Mouse (Mus musculus): ENCODE measurements at regions not wholly inside any gene's neighbourhood (a gene's known extent, or its start where the extent isn't known, plus 50 kb on each side); places are given as distances from the start of the nearest gene placed in this dataset.

DNA sequence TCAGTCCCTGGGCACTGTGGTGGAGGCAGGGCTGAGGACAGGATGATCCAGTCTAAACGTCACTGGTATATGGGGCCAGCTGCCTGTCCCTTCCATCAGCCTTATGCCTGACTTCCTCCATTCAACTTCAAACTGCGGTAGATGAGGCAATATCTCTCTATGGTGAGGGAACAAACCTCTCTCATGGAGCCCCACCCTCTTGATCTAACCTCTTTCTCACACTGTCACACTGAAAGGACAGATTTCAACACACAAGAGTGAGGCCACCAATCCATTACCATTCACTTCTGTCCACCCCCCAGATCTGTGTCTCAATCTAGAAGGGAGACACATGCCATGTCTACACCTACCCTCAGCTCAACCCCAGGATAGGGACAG is 92.5 kb upstream of the Smad3 start:
- no peak for DNase-seq (ENCODE audit: low spot score in 2 of 2)

- no peak for DNase-seq (ENCODE audit: low spot score in 2 of 2)
These were observed 91.9 kb upstream of the Smad3 start for GRCm38 (mm10) chr9:63849564-63850315.

DNA sequence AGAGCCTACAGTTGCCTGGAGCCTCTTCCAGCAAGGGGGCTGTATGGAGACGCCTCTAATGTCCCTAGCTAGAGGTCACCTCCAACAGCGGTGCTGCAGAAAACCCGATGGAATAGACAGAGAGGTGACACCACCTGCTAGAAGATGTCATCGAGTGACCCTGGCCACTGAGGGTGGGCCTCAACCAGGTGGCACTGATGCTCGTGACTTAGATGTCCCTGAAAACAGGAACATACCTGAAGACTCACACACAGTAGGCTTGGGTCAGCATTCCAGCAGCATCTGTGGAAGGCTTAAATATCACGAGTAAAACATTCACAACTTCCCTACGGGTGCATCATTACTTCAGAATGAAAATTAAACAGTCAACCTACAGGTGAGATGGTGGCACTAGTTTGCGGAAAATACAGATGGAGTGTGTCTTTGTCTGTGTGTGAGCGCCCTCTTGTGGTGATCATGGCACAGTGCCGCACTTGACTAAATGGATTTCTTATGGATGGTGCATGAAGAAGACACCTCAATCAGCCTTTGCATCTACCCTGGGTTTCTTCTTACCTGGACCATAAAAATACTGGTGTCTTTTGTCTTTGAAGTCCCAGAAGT is 86.2 kb upstream of the Smad3 start:
- peak in 1 of 2 experiments; percentile 72 for DNase-seq (ENCODE audit: low spot score in 2 of 2)

DNA sequence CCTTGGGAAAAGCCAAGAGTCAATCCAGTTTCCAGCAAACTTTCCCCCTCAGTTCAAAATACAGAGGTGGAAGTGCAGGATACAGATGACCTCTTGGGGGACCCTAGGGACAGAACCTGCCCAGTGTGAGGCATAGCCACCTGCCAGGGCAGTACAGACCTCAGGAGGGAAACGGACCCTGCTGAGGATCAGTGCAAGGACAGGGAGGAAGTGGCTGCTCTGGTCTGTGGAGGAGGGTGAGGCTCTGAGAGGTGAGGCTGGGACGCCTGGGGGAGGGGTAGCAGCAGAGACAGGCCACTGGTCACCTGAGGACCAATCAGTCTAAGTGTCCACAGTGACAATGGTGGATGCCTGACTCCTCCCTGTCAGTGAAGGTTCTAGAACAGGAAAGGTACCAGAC is 85.6 kb upstream of the Smad3 start:
- DNase-seq (ENCODE audit: low spot score in 2 of 2), result no peak

GRCm38 (mm10) chr9:63841102-63841501 is 83.3 kb upstream of the Smad3 start:
- no peak for DNase-seq (ENCODE audit: low spot score in 2 of 2)

- no peak for DNase-seq (ENCODE audit: low spot score in 2 of 2)
These were observed 81.4 kb upstream of the Smad3 start for GRCm38 (mm10) chr9:63838996-63839772.

GRCm38 (mm10) chr9:63837552-63837951 is 79.8 kb upstream of the Smad3 start:
- DNase-seq (ENCODE audit: low spot score in 2 of 2), result no peak

DNA sequence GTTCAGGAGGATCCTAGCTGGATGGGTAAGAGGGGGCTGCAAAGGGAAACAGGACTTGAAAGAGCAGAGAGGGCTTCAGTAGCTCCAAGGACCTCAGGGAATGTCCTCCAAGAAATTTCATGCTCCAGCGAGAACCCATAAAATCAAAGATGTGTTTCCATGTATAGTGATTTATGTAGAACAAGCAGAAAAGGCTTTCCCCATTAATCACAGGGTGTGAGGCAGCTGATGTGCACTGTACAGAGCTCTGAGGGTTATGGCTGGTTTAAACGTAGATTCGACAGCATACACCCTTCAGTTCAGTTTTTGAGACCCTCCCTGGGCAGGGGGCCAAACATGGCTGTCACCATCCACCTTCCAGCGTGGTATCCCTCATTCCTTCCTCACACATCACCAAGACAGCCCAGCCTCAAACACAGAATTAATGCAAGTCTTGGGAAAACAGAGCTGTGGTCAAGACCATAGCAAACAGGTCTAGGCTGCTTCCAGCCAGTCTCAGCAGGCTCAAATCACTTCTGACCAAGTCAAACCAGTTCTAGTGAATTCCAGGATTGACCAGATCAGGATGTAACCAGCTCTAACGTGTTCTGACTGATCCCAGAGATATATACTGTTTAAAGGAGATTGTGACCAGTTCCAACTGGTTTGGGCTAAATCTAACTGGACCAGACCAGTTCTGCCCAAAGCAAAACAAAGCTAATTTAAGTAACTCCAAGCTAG is 78.9 kb upstream of the Smad3 start:
- DNase-seq (ENCODE audit: low spot score in 2 of 2), result no peak

DNA sequence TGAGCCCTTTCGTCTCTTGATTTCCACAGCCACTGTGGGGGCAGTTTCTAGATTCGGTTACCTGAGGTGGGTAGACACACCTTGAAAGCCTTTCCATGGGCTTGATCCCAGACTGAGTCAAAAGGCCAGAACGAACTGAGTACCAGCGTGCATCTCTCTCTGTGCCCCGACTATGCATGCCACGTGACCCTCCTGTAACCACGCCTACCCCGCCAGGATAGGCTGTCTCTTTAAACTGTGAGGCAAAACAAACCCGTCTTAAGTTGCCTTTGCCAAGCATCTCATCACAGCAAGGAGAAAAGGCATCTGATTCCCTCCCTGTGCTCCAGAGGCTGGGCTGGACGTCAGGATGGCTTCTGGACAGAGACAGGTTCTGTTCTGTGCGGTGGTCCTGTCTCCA is 78.2 kb upstream of the Smad3 start:
- DNase-seq (ENCODE audit: low spot score in 2 of 2), result no peak

DNA sequence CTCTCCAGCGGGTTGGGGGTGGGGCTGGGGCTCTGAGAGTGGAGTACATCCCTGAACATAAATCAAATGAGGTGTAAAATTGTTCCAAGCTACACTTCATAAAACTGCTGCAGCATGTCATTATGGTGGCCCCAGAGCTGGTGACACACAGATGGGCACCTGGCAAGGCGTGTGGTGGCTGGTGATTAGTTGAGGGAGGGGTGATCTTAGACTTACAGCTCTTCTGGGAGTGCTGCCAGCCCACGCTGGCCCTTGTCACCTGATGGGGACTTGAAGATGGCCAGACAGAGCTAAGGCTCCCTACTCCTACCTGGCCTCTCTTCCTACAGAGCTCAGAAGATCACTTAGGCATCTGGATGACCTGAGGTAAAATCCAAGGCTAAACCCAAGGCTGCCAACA is 76.6 kb upstream of the Smad3 start:
- no peak for DNase-seq (ENCODE audit: low spot score in 2 of 2)

GRCm38 (mm10) chr9:63818163-63818562 is 60.4 kb upstream of the Smad3 start:
- DNase-seq (ENCODE audit: low spot score in 2 of 2), result no peak

DNA sequence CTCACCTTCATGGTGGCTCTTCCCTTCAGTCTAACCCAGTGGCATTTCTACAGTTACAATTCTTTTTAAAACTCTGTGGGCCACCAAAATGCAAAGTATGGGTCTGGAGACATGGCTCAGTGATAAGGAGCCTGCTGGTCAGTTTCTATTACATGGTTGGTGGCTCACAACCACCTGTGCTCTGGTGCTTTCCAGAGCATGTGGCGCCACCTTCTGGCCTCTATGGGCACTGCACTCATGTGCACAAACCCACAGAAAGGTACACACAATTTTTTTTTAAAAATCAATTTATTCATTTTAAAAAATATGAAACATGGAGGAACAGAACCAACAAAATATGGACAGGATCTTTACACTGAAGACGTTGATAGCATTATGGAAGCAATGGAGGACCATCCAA is 58.7 kb upstream of the Smad3 start:
- no peak for DNase-seq (ENCODE audit: low spot score in 2 of 2)

GRCm38 (mm10) chr9:63809901-63810587 is 52.2 kb upstream of the Smad3 start:
- DNase-seq (ENCODE audit: low spot score in 2 of 2), result no peak

All from frontal cortex, postnatal 14 days (tissue).